Mouse (Mus musculus): ENCODE measurements at regions not wholly inside any gene's neighbourhood (a gene's known extent, or its start where the extent isn't known, plus 50 kb on each side); places are given as distances from the start of the nearest gene placed in this dataset.
"Not testable (repeated sequence)": the region's sequence is repeated elsewhere in the genome, so short reads cannot be mapped to it uniquely, and the experiment has no call there.

DNA sequence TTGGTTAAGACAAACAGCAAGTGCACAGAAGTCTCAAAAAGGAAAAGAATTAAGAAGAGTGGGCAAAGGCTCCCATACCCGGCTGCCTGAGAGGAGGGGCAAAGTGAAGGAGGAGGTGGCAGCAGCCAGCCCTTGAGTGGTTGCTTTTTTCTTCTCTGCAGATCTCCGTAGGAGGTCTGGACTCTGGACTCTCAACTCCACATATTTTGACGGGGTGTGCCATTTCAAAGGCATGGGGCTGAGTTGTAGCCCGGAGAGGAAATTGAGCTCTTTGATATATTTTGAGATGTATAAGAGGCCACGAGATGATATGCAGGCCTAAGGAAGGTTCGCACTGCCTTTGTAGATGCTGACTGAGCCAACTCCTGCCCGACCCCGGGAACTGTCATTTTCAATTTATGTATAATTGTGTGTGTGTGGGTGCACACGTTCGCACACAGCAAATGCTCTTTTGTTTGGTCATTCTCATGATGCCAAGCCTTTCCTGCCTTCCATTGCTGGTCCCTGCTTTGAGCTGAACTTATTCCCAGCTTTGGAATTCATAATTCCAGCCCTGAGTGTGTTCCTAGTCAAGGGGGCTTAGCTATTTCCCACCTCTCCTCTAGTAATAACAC, 56.4 kb downstream of the Cxcr4 start:
- no peak for DNase-seq (ENCODE audit: low spot score)

DNA sequence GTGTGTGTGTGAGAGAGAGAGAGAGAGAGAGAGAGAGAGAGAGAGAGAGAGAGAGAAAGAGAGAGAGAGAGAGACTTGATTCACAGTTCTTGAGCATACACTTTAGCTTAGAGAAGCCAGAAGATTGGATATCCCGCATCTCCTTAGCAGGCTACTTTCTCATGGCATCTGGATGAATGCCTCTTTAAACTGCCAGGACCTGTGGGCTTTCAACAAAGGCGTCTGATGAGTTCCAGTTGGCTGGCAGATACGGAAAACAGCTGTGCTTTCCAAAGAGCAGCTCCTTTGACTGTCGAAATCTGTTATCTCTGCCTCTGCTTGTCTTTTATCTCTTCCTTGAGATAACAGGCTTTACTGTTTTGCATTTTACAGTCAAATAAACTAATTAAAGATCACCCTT, 59.5 kb downstream of the Cxcr4 start:
- no peak for DNase-seq (ENCODE audit: low spot score)

DNA sequence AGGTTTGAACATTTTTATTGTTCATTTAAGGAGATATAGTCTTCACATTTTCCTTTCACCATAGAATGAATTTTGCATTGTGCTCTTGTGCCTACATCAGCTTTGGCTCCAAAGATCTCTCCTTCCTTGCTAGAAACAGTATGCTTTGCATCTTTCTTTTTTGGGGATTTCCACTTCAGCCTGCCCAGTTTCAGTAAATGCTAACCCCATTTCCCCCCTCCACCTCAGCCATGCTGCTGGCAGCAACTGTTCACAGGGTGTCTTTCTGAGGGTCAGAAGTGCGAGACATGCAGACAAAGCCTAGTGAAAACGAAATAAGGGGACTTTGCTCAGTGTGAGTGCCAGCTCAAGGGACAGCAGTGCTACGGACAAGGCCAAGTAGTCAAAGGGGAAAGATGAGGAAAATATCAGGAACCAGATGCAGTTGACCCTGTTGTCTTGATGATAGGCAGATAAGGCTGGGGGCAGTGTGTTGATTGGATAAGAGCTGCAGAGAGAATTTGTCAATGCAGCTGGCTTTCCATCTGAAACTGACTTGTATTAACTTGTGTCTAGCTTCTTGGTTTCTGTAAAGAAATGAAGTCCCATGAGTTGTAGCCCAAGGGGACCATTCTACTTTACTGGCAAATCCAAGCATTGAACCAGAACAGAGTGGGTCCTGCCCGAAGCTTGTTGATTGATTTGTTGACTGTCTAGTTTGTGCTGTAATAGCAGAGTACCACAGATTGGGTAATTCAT, 62.1 kb downstream of the Cxcr4 start:
- DNase-seq (ENCODE audit: low spot score): no peak

DNA sequence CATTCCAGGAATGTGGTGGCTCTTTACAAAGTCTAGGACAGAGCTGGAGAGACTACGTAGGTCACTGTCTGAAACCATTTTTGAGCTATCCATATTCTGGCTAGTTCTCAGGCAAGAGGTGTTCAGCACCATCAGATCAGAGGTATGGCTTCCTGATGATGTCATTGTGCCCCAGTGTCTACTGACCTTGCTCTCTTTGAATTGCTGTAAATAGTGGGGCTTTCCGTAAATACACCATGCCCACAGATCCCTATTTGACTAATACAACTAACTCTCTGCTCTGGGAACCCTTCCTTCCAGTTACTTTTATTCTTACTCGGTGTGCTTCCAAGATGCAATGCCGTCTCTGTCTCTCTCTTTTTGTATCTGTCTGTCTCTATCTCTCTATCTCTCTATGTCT, 72.9 kb downstream of the Cxcr4 start:
- no peak for DNase-seq (ENCODE audit: low spot score)

DNA sequence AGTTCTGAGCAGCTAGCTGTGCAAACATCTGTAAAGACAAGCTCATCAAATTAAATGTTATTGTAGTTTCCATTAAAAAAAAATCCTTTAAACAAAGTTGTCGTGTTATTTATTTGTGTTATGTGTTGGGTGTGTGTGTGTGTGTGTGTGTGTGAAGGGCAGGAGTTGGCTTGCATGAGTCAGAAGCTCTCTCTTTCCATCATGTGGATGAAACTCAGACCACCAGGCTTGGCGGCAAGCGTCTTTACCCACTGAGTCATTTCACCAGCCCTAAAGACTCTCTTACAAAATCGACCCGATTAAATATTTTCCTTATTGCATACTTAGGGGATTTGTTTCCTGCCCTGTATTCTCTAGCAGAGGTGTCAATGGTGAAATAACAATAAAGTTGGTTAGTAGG, 73.6 kb downstream of the Cxcr4 start:
- no peak for DNase-seq (ENCODE audit: low spot score)

DNA sequence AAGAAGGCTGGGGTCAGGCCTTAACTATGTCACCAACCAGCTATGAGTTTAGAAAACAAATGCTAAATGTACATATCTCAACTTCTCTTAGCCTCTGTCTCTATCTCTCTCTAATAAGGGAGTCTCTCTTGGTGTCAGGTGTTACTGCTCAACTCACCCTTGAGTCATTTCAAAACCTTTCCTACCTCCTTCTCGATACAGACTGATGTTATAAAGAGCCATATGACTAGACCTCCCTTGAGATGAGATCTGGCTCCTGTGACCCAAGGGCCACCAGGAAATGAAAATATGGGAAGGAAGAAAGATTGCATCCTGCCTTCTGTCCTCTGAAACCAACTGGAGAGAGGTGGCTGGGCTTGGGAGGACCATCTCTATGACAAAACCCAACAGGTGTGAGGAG, 74.7 kb downstream of the Cxcr4 start:
- DNase-seq (ENCODE audit: low spot score): no peak

DNA sequence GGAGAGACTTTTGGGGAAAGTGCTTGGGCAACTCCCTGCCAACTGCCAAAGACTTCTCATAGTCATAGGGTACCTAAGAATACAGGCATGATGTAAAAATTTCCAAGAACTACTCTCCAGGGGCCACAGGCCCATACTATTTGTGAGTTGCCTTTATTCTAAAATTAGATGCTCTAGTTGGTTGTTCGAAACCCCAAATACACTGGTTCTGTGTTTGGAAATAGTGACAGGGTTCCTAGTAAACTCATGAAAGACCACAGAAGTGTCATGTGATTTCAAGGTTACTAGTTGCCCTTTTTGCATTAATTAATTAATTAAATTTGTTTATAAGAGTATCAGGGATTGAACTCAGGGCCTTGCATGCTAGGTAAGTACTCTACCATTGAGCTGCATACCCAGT, 77.8 kb downstream of the Cxcr4 start:
- no peak for DNase-seq (ENCODE audit: low spot score)

DNA sequence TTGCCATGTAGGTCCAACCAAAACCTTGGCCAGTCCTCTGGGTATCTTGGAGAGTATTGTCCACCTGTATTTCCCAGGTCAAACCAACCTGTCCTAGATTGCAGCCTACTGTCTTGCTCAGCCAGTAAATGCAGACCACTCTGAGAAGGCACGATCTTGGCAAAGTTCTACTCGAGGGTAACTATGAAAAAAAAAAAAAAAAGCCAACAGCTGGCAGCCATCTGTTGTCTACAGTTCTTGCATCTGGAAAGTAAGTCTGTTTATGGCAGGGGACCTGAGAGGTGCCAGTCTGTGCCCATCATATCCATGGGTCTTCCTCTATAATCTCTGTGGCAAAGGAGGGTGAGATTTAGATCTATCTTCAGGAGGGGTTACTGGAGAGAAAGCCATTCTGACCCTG, 78.2 kb downstream of the Cxcr4 start:
- DNase-seq (ENCODE audit: low spot score): no peak

DNA sequence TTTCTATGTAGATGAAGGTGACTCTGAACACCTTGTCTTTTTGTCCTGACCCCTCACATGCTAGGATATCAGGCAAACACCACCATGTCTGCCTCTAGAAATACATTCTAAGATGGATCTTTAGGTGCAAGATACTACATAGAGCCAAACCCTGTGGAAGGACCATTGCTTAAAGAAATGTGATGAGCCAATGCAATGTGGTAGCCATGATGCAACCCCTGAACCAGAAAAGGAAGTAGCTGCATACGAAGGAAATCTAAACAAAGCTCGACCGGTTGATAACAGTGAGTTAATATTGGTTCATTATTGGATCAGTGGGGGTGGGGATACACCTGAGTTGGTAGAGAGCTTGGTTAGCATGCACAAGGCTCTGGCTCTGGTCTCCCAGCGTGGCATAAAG, 78.9 kb downstream of the Cxcr4 start:
- DNase-seq (ENCODE audit: low spot score): no peak

DNA sequence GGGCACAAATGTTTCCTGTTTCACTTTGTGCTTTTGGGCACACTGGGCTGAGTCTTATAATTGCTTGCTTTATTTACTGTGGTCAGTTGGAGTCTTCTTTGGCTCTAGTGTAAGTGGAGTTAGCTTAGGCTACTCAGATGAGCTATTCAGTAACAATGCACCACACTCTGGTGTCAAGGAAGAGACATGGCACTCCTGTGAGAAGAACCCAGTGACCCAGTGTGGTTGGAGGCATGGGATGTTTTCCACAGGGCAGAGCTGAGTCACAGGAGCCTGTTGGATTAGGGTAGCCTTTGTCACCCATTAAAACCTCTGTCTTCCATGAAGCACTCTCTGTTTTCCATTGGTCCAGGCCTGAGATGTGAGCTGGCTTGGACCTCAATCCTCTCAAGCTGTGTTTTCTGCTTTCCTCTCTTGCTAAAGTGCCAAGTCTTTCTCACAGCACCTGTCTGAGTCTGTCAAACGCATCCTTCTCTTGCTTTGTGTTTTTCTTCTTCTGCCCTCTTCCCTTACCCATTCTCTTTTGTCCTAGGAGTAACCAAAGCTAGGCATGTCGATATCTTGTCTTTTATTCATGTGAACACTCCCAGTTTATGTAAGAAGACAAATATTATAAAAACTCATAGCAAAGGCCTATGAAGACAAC, 83.2 kb downstream of the Cxcr4 start:
- DNase-seq (ENCODE audit: low spot score): no peak

DNA sequence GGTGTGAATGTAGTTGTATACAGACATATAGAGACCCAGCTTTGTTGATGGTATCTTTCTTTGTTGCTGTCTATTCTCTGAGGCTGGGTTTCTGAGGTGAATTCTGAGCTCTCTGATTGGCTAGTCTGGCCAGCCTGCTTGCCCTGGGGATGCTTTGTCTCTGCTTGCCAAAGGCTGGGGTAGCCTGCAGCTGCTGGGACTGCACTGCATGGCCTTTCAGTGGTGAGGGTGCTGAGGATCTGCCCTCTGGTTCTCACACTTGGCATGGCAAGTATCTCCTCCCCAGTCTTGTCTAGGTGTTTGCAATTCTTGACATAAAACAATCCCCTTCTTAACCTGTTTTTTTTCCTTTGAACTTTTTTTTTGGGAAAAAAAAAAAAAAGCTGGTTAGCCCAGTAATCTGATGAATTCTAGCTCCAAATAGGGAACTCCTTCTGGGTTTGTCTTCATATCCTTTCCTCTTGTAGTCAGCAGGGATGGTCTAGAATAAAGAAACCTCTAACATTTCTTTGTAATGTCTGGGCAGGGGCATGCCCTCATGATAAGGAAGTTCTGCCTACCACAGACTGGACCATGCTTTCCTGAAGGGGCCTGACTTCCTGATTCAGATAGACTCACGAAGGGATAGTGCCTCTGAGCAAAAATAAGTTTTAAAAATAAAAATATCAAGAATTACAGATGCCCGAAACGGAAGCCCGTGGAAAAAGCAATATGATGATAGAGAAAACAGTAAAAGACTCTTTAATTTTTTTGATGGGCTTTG, 85.4 kb downstream of the Cxcr4 start:
- no peak for DNase-seq (ENCODE audit: low spot score)

DNA sequence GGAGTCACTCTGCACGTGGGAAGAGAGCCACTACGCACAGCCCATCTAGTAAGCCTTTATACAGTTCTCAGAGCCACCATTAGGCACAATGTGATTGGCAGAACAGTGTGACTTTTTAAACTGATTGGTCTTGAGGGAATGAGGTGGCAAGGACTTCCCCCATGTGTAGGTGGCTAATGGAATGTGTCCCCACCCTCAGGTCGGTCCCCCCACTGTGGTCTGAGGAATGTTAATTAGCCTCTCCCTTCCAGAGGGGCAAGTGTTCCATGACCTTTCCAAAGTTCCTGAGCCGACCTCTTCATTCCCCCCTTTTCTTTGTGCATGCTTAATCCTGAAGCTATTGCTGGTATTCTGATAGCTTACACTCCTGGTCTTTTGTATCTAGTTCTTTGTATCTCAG, 87.2 kb upstream of the Dars start:
- DNase-seq (ENCODE audit: low spot score): no peak

DNA sequence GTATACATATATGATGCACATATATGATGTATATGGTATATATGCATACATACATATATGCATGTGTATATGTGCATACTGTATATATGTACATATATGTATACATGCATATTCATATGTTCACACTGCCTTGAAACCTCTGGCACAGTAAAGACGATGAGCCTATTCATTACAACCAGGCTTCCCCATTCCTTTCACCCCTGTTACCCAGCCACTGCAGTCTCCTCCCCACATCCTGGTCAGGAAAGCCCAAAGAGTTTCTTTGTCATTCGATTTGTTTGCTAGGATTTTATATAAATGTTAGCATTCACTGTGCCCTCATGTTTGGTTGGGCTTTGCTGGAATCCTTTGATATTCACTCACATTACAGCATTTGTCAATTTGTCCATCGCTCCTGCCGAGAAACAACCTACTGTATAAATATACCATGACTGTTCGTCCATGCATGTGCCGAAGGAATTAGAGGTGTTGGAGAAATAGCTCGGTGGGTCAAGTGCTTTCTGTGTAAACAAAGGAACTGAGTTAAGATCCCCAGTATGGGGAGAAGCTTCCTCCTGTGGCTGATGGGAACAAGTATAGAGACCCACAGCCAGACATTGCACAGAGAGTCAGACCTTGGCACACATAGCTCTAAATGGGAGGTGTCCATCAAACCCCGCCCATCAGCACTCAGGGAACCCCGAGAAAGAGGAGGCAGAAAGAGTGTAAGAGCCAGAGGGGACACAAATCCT, 81.0 kb upstream of the Dars start:
- DNase-seq (ENCODE audit: low spot score): no peak

DNA sequence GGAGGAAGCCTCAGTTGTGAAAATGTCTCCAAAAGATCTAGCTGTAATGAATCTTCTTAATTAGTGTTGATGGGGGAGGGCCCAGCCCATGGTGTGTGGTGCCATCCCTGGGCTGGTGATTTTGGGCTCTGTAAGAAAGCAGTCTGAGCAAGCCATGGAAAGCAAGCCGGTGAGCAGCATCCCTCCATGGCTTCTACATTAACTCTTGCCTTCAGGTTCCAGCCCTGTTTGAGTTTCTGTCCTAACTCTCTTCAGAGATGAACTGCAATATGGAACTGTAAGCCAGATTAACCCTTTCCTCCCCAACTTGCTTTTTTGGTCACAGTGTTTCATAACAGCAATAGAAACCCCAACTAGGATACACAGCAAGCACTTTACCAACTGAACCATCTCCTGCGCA, 75.1 kb upstream of the Dars start:
- no peak for DNase-seq (ENCODE audit: low spot score)

DNA sequence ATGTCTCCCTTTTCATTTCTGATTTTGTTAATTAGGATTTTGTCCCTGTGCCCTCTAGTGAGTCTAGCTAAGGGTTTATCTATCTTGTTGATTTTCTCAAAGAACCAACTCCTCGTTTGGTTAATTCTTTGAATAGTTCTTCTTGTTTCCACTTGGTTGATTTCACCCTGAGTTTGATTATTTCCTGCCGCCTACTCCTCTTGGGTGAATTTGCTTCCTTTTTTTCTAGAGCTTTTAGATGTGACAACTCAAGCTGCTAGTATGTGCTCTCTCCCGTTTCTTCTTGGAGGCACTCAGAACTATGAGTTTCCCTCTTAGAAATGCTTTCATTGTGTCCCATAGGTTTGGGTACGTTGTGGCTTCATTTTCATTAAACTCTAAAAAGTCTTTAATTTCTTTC, 70.0 kb upstream of the Dars start:
- DNase-seq (ENCODE audit: low spot score): not testable (repeated sequence)

DNA sequence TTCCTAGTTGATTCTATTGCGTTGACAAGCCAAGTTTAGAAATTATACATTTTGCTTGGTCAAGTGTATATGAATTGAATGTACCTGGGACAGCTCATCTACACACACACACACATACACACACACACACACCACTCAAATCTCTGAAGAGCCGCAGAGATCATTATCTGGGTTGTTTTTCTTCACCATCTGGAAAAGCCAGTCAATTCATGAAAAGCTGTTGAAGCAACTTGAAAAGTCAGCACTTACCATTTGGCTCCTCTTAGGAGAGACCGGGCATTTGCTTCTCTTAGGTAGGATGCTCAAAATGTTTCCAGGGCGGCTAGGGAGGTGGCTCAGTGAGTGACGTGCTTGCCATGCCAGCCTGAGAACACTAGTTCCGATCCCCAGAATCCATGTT, 61.2 kb upstream of the Dars start:
- DNase-seq (ENCODE audit: low spot score): no peak

DNA sequence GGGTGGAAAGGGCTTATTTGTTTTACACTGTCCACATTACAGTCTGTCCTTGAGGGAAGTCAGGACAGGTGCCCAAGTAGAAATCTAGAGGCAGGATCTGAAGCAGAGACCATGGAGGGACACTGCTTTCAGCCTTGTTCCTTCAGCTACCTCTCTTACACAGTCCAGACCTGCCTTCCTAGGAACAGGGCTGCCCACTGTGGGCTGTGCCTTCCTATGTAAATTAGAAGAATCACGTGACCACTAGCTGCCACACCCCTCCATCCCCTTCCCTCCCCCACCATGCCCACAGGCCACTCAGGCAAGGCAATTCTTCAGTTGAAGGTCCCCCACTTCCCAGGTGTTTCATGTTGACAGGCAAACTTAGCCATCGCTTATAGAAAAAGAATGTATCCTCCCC, 60.5 kb upstream of the Dars start:
- no peak for DNase-seq (ENCODE audit: low spot score)

DNA sequence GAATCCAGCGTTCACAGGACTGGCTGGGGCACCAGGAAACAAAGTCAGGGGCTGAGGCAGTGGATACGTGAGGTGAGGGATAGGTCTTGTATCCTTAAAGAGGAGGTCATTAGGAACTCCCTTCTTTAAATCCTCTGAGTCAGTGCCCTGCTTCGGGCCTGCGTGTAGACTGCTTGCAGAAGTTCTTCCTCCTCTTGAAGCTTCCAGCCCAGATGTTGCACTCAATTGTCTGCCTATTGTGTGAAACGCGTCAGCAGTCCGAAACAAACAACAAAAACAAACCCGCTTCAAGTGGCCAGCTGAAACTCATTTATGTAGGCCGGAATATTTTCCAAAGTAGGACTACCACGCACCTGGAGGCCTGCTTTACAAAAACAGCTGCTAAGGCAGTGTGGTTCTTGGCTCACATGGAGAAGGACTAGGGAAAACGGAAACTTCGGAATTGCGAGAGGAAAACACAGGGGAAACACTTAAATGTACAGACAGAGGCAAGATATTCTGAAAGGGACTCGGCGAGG, 55.6 kb upstream of the Dars start:
- no peak for DNase-seq (ENCODE audit: low spot score)

DNA sequence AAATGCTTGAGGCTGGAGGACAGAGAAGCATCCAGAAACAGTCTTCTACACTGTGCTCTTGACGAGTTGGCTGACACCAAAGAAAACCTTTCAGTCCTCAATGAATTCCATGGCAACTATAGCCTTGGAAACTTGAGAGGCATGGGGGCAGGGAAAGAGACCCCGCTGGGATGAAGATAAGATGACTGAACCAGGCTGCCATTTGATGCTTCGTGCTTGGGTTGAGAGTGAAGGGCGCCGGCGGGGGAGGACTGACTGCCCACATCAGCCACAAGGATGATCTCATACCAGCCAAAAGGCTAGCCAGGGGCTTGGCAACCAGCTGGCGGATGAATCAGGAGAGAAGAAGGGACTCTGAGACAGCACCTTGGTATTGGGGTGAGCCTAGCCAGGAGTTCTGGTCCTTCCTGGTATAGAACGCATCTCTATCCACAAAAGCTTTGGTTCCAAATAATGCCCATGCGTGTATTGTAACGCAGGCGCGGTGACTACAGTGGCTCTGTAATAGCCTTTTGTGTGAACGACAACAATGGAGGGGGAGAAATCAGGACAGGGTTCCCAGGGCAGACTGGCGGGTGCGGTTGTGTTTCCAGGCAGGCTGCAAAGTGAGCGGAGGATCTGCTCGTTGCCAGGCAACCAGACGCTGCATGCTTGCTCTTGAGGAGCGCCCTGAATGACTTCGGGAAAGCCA, 55.0 kb upstream of the Dars start:
- peak; percentile 62 for DNase-seq (ENCODE audit: low spot score)

DNA sequence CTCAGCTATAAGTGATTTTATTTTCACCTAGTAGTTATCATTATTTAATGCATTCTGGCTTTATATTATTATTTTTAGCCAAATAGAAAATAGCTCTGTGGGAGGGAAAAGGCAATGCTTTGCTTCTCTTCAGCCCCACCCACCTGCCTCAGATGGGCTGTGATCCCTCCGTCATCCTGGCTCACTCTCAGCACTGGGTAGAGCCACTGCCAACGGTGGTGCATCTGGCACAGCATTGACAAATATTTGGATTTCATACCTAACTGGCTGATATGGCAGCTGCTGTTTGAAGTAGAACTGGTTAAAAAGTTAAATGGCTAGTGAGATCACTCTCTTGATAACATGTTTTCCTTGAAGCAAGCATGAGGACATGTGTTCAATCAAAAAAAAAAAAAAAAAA, 53.6 kb upstream of the Dars start:
- DNase-seq (ENCODE audit: low spot score): no peak

DNA sequence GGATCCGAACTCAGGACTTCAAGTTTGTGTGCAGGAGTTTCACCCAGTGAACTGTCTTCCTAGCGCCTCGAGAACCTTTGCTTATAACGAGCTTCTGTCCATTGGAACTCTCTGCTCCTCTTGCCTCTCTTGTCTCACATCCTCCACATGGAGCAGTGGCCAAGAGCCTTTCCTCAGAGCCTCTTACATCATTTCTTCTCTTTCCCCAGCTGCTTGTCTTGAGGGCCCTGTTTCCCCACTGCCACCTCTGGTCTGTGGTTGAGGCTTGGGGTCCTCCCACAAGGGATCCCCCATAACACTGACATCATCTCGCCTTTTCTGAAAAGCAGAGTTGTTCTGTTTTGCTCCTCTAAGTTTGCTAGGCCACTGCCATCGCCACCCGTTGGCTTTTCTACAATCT, 51.9 kb upstream of the Dars start:
- no peak for DNase-seq (ENCODE audit: low spot score)
